Mouse (Mus musculus): ENCODE measurements around the gene Dock2. TPM values are rescaled to one million over a fixed set of nuclear protein-coding genes. Genes with fewer than 3 reads are reported as not detected.

Gene Dock2
- total and polyA plus RNA-seq, 3 experiments, result 79.6 to 151 (median 133) TPM

DNA sequence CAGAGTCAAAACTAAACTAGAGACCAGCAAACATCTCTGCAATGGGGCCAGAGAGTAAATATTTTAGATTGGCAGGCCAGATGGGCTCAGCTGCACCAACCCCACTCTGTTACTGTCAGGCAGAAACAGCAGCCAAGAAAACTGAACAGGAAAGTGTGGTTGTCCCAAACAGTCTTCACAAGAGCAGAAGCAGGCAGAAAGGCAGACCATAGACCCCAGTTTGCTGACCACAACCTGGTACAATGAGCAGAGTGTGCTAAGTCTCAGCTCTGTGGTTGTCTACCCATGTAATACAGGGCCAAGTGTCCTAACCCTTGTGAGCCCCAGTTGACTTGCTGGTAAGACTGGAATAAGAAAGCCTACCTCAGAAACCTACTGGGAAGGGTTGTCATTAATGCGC, 543.4 kb downstream of the Dock2 start:
- Histone ChIP-seq H3K79me2 (replicated peaks; ENCODE audit: control insufficient read depth, extremely low read depth, insufficient read depth, poor library complexity, severe bottlenecking) (no peaks in the 10 kb centered on the region), H3K4me1 (ENCODE audit: control insufficient read depth in 1 of 2, insufficient read depth in 2 of 2) (no peaks in the 10 kb centered on the region), H3K9me3 (replicated peaks; ENCODE audit: low read length) (peaks cover 22% of the 10 kb centered on the region), H3K4me3 (replicated peaks in 1 of 3; ENCODE audit: low read depth in 2 of 3, low read length in 2 of 3, poor library complexity in 1 of 3) (no peak overlapping the region), H3K27ac (ENCODE audit: insufficient read depth, low read depth) (no peak overlapping the region), H3K9ac (ENCODE audit: insufficient read depth, low read depth) (no peak overlapping the region), H3K36me3 (replicated peaks in 1 of 2; ENCODE audit: control insufficient read depth in 1 of 2, insufficient read depth in 1 of 2, low read length in 1 of 2) (peaks cover 87 to 100% of the 10 kb centered on the region in 2 experiments), H3K4me2 (ENCODE audit: insufficient read depth, low read depth, poor library complexity, severe bottlenecking) (no peak overlapping the region), H3K27me3 (replicated peaks) (no peaks in the 10 kb centered on the region)
- dilution Hi-C loops (cut with MboI; ENCODE audit: extremely low pct_ligation_motif_present, extremely low pct_unique_long_range_greater_than_20kb, low sequenced_read_pairs) (no loop called here), in situ Hi-C loops (cut with MboI; ENCODE audit: low pct_ligation_motif_present, low pct_unique_long_range_greater_than_20kb, low sequenced_read_pairs) (loop anchor here (25.0 kb wide), 1 partner anchor 572 kb away; no protein-coding TSS in a partner anchor)
- no peak for DNase-seq (ENCODE audit: extremely low read depth)
- no peak for TF ChIP-seq BHLHE40 (IDR thresholded peaks at IDR 0.05; ENCODE audit: low read depth, low read length)
- no peak for TF ChIP-seq ZC3H11A (IDR thresholded peaks at IDR 0.05; ENCODE audit: low read depth, low read length)
- no peak for TF ChIP-seq JUND (conservative IDR thresholded peaks at IDR 0.05; ENCODE audit: low read depth, low read length)
- no peak for TF ChIP-seq JUN (IDR thresholded peaks at IDR 0.05; ENCODE audit: insufficient read depth, low read depth, low read length)
- no peak for TF ChIP-seq PAX5 (IDR thresholded peaks at IDR 0.05; ENCODE audit: low read length)
- TF ChIP-seq ELF1 (IDR thresholded peaks at IDR 0.05; ENCODE audit: low read depth, low read length), result no peak
- TF ChIP-seq ETS1 (conservative IDR thresholded peaks at IDR 0.05; ENCODE audit: low read depth, low read length), result no peak
- no peak for TF ChIP-seq NRF1 (IDR thresholded peaks at IDR 0.05; ENCODE audit: low read depth, low read length)
- no peak for TF ChIP-seq UBTF (IDR thresholded peaks at IDR 0.05; ENCODE audit: low read depth, low read length)
- no peak for TF ChIP-seq MAX (IDR thresholded peaks at IDR 0.05; ENCODE audit: low read length)
- no peak for TF ChIP-seq E2F4 (IDR thresholded peaks at IDR 0.05; ENCODE audit: insufficient replicate concordance, low read depth, low read length)
- TF ChIP-seq IRF4 (IDR thresholded peaks at IDR 0.05; ENCODE audit: low read depth, low read length), result no peak
- TF ChIP-seq POLR2A (IDR thresholded peaks at IDR 0.05; ENCODE audit: low read depth, low read length), result no peak

DNA sequence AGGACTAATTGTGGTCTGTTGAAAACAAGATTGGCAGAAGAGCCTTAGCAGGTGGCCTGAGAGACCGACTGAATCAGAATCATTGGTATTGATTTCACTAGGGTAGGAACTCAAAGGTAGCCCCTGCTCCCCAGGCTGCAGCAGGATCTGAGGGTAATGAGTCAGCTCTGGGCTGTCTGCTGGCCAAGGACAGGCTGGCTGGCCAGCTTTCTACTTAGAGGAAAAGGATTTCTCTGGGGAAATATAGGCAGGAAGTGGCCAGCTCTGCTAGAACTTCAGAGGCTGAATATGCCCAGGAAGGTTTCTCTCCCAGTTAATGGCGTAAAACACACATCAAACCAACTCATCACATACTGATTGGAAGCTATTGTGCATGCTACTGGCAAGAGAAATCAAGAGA, 544.0 kb downstream of the Dock2 start:
- no peak overlapping the region for H3K4me3 ChIP-seq (replicated peaks in 1 of 3; ENCODE audit: low read depth in 2 of 3, low read length in 2 of 3, poor library complexity in 1 of 3)
- H3K4me1 ChIP-seq (ENCODE audit: control insufficient read depth in 1 of 2, insufficient read depth in 2 of 2), result no peaks in the 10 kb centered on the region
- peaks cover 20% of the 10 kb centered on the region for H3K9me3 ChIP-seq (replicated peaks; ENCODE audit: low read length)
- no peak overlapping the region for H3K4me2 ChIP-seq (ENCODE audit: insufficient read depth, low read depth, poor library complexity, severe bottlenecking)
- in situ Hi-C loops (cut with MboI; ENCODE audit: low pct_ligation_motif_present, low pct_unique_long_range_greater_than_20kb, low sequenced_read_pairs), result loop anchor here (25.0 kb wide), 1 partner anchor 573 kb away; no protein-coding TSS in a partner anchor
- dilution Hi-C loops (cut with MboI; ENCODE audit: extremely low pct_ligation_motif_present, extremely low pct_unique_long_range_greater_than_20kb, low sequenced_read_pairs), result no loop called here
- no peak for TF ChIP-seq MXI1 (IDR thresholded peaks at IDR 0.05; ENCODE audit: low read depth, low read length)
- TF ChIP-seq POLR2A (IDR thresholded peaks at IDR 0.05; ENCODE audit: low read depth, low read length), result 0 out of 2 replicates have a peak, but pooled peaks have one; percentile 4
- H3K36me3 ChIP-seq (replicated peaks in 1 of 2; ENCODE audit: control insufficient read depth in 1 of 2, insufficient read depth in 1 of 2, low read length in 1 of 2), result peaks cover 88 to 100% of the 10 kb centered on the region in 2 experiments
- H3K27ac ChIP-seq (ENCODE audit: insufficient read depth, low read depth), result no peak overlapping the region
- H3K9ac ChIP-seq (ENCODE audit: insufficient read depth, low read depth), result no peak overlapping the region
- no peaks in the 10 kb centered on the region for H3K27me3 ChIP-seq (replicated peaks)
- no peak for DNase-seq (ENCODE audit: extremely low read depth)
- H3K79me2 ChIP-seq (replicated peaks; ENCODE audit: control insufficient read depth, extremely low read depth, insufficient read depth, poor library complexity, severe bottlenecking), result no peaks in the 10 kb centered on the region

DNA sequence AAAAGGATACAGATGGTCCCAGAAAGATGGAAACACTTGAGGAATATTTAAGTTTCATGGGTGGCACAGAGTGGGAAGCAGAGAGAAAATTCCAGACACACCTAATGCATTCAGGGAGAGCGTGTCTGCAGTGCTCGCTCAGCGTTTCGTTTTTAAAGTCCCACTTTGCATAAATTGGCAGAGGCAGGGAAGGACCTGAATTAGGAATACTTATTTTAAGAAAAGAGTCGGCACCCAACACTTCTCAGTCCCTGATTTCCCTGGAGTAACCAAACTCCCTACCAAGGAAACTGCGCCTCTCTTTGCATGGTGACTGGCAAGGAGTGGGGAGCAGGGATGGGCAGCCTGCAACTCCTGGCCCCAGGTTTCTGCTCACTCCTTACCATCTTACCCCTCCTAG, 546.8 kb downstream of the Dock2 start:
- Histone ChIP-seq H3K79me2 (replicated peaks; ENCODE audit: control insufficient read depth, extremely low read depth, insufficient read depth, poor library complexity, severe bottlenecking) (no peaks in the 10 kb centered on the region), H3K36me3 (replicated peaks in 1 of 2; ENCODE audit: control insufficient read depth in 1 of 2, insufficient read depth in 1 of 2, low read length in 1 of 2) (peaks cover 84 to 100% of the 10 kb centered on the region in 2 experiments), H3K4me3 (replicated peaks in 1 of 3; ENCODE audit: low read depth in 2 of 3, low read length in 2 of 3, poor library complexity in 1 of 3) (no peak overlapping the region), H3K9ac (ENCODE audit: insufficient read depth, low read depth) (no peak overlapping the region), H3K27ac (ENCODE audit: insufficient read depth, low read depth) (no peak overlapping the region), H3K4me1 (ENCODE audit: control insufficient read depth in 1 of 2, insufficient read depth in 2 of 2) (no peaks in the 10 kb centered on the region), H3K9me3 (replicated peaks; ENCODE audit: low read length) (peaks cover 8% of the 10 kb centered on the region), H3K4me2 (ENCODE audit: insufficient read depth, low read depth, poor library complexity, severe bottlenecking) (no peak overlapping the region), H3K27me3 (replicated peaks) (no peaks in the 10 kb centered on the region)
- dilution Hi-C loops (cut with MboI; ENCODE audit: extremely low pct_ligation_motif_present, extremely low pct_unique_long_range_greater_than_20kb, low sequenced_read_pairs) (no loop called here), in situ Hi-C loops (cut with MboI; ENCODE audit: low pct_ligation_motif_present, low pct_unique_long_range_greater_than_20kb, low sequenced_read_pairs) (loop anchor here (25.0 kb wide), 1 partner anchor 575 kb away; no protein-coding TSS in a partner anchor)
- TF ChIP-seq MAX (IDR thresholded peaks at IDR 0.05; ENCODE audit: low read length) (no peak), MAFK (IDR thresholded peaks at IDR 0.05; ENCODE audit: insufficient replicate concordance, low read length) (no peak), KAT2A (IDR thresholded peaks at IDR 0.05; ENCODE audit: insufficient replicate concordance, low read length) (no peak)
- no peak for DNase-seq (ENCODE audit: extremely low read depth)
